Mouse (Mus musculus): ENCODE data around the gene Pdgfc.

Pdgfc gene

DNA sequence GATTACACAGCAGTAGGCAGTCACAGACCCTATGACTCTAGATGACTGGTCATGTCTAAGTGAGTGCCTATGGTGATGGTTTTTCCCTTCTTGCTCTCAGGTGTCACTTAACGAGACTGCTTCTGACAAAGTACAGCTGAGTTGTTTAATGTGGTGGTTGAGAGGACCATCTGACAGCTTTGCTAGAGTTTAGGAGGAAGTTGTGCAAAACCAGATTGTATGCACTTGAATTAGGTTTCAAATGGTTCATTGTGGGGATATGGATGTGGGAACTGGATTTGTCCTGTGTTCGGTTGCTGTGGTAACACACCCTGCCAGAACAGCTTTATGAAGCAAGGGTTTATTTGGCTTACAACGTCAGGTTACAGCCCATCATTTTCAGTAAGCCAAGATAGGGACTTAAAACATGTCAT lies 112.9 kb downstream of the Pdgfc start:
- DNase-seq (ENCODE audit: extremely low read depth, low read depth, low spot score) = no peak

DNA sequence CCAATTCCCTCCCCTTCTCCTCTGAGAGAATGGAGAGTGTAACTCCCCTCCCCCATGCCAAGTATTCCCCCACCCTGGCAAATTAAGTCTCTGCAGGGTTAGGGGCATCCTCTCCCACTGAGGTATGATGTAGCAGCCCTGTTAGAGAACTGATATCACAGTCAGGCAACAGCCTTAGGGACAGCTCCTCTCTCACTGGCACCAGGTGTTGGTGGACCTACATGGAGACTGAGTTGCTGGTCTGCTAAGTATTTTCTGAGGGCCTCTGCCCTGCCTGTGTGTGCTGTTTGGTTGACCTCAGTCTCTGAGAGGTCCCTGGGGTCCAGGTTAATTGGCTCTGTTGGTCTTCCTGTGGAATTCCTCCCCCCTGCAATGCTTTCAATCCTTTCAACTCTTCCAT lies 114.0 kb downstream of the Pdgfc start:
- no peak for DNase-seq (ENCODE audit: extremely low read depth, low read depth, low spot score)

GRCm38 (mm10) chr3:81154420-81154819 lies 118.2 kb downstream of the Pdgfc start:
- DNase-seq (ENCODE audit: extremely low read depth, low read depth, low spot score) = peak; percentile 72

DNA sequence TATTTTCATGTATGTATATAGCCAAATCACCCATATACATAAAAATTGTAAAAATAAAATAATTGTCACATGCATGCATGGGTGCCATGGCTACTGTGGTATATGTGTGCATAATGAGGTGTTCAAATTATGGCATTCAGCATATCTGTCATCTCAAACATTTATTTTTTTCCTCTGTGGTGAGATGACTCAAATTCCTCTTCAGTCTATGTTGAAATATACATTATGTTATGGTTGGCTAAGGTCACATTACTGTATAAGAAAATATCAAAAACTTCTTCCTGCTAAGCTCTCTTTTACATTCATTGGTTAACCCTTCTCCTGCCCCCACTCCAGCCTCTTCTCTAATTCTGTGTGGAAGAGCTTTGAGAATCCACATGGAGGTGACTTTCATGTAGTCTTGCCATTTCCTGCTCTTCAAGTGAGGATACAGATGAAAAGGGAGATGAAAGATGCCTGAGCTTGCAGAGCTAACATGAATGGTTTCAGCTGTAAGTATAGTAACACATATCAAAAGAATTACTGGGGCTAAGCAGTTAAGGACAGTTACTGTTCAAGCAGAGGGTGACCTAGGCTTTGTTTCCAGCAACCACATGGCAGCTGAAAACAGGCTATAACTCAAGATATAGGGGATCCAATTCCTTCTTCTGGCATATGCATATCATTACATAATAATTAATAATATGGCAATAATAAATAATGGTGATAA lies 124.4 kb downstream of the Pdgfc start:
- DNase-seq (ENCODE audit: extremely low read depth, low read depth, low spot score) = no peak

DNA sequence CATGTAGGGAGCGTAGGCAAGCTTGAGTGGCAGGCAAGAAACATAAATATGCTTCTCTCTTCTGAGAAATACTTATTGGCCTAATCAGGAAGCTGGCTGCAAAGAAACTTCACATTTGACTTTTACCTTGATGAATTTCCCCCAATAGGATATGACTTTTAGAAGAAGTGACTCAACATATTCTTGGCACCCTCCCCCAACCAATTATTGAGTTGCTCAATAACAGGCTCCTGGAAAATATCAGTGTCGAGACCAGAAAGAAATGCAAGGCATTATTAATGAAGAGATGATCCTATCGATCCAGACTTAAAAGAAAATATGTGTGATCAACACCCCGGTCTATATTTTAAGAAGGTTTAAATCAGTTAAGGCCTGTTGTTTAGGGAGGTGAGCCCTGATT lies 125.9 kb downstream of the Pdgfc start:
- no peak for DNase-seq (ENCODE audit: extremely low read depth, low read depth, low spot score)

DNA sequence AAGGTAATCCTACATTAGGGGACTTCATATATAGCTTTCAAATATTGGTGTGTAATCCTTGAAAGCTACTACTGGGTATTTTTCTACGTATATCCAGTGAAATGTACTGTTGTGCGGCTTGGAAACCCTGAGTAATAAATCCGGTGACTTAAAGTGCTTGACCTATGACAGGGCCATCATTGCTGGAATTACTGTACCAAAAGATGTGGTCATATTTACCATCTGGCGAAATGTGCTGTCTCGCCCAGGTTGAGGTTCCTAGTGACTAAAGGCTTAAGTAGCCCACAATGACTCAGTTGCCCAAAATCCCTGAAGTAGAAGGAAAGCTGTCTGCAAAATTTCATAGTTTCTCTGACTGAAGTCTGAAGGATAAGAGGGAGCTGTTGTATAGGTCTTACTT lies 127.9 kb downstream of the Pdgfc start:
- DNase-seq (ENCODE audit: extremely low read depth, low read depth, low spot score) = no peak

DNA sequence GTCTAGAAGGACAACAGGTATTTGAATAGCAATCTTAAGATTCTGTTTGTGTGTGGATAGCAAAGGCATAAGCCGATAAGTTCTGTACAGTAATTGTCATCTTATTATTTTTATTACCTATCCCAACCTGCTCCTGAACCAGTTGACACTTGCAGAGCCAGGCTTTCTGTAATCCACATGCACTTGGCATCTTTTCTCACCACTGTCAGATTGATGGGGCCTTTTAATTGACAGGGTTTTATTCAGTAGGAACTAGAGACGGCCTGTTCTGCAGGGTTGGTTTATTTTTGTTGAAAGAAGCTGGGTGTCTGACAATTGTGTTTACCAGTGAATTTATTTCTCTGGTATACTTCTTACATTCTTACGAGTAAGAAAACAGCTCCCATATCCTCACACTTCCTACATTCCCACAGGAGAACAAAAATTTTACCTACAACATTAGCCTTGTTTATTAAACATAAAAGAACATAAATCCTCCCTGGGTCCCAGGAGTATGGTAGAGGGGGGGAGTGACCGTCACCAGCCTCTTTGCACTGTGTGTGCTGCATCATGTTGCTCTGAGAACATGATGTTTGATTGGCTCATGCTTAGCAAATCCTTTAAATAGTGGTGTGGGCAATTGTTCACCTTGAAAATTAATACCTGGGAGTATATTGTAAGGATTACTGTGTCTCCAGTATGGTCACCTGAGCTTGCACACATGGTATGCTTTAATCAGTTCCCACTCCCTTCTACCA lies 134.0 kb downstream of the Pdgfc start:
- DNase-seq (ENCODE audit: extremely low read depth, low read depth, low spot score) = peak; percentile 76

GRCm38 (mm10) chr3:81174832-81175231 lies 138.6 kb downstream of the Pdgfc start:
- DNase-seq (ENCODE audit: extremely low read depth, low read depth, low spot score) = no peak

DNA sequence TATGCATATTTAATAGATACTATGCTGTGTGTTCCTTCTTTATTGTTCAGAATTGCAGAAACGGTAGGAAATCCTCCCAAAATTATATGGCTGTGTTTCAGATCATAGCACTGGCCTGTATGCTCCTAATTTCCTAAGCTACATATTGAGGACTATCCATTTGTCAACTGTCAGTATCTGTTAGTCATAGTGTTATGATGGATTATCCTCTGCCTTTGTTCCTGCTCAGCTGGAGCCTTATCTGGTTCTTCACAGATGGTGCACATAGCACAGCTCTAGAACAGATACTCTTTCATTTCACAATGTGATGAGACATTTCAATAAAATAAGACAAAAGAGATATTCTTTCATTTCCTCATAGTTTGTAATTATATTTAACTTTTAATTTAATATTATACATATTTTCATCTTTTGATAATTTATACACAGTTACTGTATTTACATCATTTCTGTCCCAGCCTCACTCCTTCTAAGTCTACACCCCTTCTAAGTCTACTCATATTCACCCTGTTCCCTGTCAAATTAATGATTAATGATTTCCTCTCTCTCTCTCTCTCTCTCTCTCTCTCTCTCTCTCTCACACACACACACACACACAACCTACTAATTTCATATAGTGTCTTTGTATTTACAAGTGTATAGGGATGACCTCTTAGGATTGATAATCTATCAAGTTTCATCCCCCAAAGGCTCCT lies 145.2 kb downstream of the Pdgfc start:
- no peak for DNase-seq (ENCODE audit: extremely low read depth, low read depth, low spot score)

DNA sequence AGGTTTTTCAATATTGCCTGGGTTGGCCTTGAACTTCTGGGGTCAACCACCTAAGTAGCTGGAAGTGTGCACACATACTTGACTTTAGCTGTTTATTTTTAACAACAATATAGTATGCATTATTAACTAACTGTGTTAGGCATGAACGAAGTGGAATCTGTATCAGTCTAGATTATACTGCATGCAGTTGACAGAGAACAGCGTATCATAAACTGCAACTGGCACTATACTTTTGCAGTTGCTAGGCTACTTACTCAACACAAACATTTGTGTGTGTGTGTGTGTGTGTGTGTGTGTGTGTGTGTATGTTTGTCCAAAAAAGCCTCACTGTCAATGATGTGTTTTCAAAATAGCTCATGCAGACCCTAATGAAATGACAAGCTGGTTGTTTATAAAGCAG lies 160.7 kb downstream of the Pdgfc start:
- DNase-seq (ENCODE audit: extremely low read depth, low read depth, low spot score) = no peak

- no peak for DNase-seq (ENCODE audit: extremely low read depth, low read depth, low spot score)
These were observed 161.4 kb downstream of the Pdgfc start for GRCm38 (mm10) chr3:81197644-81198043.

- DNase-seq (ENCODE audit: extremely low read depth, low read depth, low spot score) = no peak
These were observed 164.4 kb downstream of the Pdgfc start for GRCm38 (mm10) chr3:81200647-81201046.

GRCm38 (mm10) chr3:81205201-81205600 lies 169.0 kb downstream of the Pdgfc start:
- DNase-seq (ENCODE audit: extremely low read depth, low read depth, low spot score) = peak; percentile 31

DNA sequence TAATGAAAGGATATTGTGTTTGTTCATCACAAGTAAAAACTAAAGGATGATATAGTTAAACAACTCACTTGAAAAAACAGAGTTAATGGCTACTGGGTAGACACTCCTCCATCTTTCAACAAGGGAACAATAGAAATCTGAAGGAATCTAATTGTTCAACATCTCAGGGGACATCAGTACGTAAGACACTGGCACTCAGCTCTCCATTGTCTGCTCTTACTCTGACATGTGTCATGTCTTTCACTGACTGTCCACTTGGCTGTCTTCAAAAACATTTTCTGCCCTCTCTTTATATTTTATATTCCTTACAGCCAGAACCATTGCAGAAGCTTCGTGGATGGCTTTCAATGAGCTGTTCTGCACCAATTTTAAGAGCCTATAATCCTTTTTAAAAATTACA lies 172.0 kb downstream of the Pdgfc start:
- no peak for DNase-seq (ENCODE audit: extremely low read depth, low read depth, low spot score)

- no peak for DNase-seq (ENCODE audit: extremely low read depth, low read depth, low spot score)
These were observed 174.9 kb downstream of the Pdgfc start for GRCm38 (mm10) chr3:81211147-81211546.

DNA sequence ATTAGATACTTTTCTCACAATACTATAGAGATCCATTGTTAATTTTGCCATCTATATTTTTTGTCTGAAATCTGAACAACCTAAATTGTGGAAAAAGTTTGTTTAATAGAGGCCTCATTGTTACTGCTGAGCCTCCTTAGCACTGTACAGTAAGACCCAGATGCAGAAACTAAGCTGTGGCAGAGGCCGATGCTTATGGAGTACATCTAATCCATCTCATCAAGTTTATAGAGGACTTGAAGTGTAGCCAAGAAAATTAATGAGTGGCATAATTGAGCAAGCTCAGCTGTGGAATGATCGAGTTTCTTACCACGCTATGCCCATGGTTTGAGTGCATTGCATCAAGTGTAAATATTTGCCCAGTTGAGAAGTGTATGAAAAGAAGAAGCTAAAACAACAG lies 175.4 kb downstream of the Pdgfc start:
- peak; percentile 7 for DNase-seq (ENCODE audit: extremely low read depth, low read depth, low spot score)

GRCm38 (mm10) chr3:81215547-81216118 lies 179.4 kb downstream of the Pdgfc start:
- no peak for DNase-seq (ENCODE audit: extremely low read depth, low read depth, low spot score)

DNA sequence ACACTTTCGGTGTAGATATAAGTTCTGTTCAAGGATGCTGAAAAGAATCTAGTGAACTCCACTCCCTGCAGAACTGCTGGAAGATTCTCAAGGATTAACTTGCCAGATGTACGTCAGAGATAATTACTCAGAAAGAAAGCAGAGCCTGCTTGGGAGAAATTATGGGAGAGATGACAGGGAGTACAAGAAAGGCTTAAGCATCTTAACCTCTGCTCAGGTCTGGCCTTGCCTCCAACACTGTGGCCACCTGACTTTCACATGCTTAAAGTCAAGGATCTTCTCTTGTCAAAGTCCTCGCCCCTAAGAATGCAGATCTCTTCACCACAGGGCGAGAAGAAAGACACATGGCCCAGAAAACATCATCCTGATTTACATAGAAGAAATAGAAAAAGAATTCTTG lies 185.5 kb downstream of the Pdgfc start:
- no peak for DNase-seq (ENCODE audit: extremely low read depth, low read depth, low spot score)

DNA sequence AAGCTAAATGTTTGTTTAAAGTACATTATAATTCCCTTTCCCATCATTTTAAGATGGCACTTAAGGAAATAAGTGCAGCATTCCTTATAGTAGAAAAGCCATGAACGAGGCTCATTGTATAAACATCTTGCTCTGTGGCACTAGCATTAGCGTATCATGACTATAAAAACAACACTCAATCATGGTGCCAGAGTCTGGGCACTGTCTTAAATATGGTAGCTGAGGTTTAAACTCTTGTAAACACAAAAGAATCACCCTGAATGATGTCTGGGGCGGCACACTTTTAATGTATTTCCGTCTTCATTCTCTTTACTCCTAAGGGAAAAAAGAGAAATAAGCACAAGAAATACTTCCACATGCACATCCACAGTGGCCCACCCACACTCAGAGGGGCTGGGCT lies 192.1 kb downstream of the Pdgfc start:
- no peak for DNase-seq (ENCODE audit: extremely low read depth, low read depth, low spot score)

DNA sequence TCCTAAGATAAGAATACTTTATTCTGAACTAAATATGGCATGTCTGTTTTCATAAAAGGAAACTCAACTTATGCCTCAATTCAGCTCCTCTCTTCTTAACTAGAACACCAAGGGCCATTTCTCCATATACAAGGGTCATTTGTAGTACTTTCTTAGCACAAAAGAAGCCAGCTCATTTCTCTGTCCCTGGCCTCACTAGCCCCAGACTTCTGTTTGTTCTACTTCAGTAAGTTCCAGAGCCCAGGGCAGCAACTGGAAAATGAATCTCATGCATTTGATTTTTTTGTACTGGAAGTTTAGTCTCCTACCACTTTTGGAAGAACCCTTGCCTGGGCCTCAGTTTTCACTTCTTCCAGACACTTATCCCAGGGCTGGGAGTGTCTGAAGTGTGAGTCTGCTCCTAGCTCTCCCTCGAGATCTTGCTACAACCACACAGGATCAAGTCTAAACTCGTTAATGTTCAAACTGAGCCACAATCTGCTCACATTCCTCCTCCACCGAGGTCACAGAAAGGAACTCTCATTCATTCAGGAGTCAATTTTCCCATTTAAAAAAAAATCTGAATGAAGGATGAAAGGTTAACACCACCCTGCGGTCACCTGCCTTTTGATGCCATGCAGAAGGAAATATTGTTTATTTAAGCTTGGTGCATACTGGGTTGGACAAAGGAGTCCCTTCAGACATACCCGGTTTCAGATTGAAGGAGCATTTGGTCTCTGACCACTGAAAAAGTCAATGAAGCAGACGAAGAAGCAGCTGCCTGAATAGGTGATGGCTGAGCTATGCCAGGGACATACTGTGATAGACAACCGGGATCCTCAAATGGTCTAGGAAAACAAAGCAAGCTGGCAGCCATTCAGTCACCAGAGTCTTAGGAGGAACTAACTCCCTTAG lies 206.7 kb downstream of the Pdgfc start:
- no peak for DNase-seq (ENCODE audit: extremely low read depth, low read depth, low spot score)

- no peak for DNase-seq (ENCODE audit: extremely low read depth, low read depth, low spot score)
These were observed 207.4 kb downstream of the Pdgfc start for GRCm38 (mm10) chr3:81243591-81243990.
